Mouse (Mus musculus): ENCODE measurements around the gene Slc35g3.

GRCm38 (mm10) chr11:69711082-69711481 lies 50.7 kb downstream of the Slc35g3 start:
- TF ChIP-seq CTCF (IDR thresholded peaks at IDR 0.05; ENCODE audit: control insufficient read depth, insufficient read depth, insufficient read length) (no peak), USF1 (IDR thresholded peaks at IDR 0.05; ENCODE audit: low read depth) (no peak)
